Mouse (Mus musculus): Measurements from ENCODE around the gene Ercc6l2.

Ercc6l2 gene

DNA sequence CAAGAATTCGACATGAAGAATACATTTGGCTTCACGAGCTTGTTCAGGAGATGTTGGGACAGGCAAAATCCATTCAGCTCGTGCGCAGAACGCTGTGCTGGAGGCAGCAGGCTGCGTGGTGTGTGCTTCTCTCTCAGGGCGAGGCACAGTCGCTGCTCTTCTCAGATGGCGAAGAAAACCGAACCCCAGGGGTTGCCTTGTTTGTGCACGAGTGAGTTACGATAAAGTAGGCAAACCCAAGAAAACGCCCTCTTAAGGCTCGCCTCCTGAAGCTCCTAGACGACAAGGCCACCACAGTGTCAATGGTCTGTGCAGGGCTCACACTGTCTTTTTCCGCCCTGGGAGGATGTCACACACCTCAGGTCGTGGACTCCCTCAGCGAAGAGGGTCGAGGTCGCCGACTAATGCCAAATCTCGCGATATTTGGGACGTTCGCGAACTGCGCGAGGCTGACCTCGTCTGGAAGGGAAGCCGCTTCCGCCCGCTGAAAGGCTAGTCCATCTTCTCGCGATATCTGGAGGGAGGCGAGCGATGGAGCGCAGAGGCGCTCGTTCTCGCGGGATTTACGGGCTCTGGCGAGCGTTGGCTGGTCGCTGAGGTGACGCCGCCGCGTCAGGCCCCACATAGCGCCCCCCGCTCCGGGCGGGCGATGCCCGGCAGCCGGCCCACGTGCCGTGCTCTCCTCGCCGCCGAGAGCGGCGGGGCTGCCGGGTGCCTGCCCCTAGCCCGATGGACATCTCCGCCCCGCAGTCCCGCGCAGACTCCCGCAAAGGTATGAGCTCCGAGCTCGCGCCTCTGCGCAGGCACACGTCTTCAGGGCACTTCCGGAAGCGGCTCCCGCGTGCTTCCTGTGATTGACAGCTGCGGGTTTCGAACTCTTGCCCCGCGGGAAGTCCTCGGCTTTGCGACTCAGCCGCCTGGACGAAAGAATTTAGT is at the start of gene Ercc6l2:
Gene Ercc6l2 (plus strand): TSS at position 495 of the 936 bp plus-strand sequence.
- DNase-seq (ENCODE audit: low read depth in 2 of 2, low spot score in 2 of 2): peak; percentile 98 to 99

DNA sequence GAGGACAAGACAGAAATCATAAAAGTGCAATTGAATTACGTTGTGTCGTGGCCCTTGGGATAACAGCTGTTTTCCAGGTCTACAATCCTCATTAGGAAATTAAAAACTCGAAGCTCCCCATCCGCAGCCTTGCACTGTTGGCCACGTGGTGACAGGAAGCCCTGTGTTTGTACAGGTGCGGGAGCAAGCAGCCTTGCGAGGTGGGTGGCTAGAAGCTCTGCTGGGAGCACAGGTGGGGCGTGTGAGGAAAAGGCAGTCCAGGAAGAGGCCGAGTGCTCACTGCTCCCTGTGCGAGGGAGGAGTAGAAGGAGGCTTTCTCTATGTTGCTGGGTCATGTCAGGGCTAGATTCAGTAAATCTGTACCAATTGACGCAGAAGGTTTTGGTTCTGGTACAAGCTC is 49.0 kb upstream of the Ercc6l2 start:
- DNase-seq (ENCODE audit: low read depth in 2 of 2, low spot score in 2 of 2): no peak

DNA sequence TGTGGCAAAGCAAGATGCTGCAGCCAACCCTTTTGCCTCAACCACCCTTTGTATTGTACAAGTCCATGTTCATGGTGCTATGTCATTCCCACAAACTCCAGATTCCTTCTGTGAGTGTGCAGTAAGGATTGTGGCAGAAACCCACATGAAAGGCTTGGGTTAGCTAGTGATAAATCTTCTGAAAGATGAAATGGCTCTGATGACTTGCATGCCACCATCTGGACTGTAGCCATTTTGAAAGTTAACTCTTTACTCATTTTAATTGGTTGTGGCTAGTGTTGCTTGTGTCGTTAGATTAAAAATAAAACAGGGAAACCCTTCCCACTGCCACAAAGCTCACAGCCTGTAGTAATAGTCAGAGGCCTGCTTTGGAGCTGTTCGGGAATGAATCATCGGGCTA is 44.0 kb upstream of the Ercc6l2 start:
- DNase-seq (ENCODE audit: low read depth in 2 of 2, low spot score in 2 of 2): no peak

DNA sequence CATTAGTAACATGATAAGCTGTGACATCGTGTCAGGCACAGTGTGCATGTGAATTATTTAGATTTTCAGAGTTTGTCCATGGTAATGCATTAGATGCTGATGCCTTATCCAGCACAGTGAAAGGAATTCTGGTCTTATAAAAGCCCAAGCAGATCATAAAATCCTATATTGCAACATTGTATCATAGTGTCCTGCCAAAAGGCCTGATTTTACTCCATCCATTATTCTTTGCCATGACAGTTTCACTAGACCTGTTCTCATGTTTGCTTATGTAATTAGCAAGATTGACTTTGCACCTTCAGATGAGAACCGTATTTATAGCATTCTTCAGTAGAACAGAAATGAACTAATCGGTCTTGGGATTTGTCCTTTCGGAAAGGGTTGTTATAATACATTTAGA is 36.1 kb upstream of the Ercc6l2 start:
- DNase-seq (ENCODE audit: low read depth in 2 of 2, low spot score in 2 of 2): no peak

DNA sequence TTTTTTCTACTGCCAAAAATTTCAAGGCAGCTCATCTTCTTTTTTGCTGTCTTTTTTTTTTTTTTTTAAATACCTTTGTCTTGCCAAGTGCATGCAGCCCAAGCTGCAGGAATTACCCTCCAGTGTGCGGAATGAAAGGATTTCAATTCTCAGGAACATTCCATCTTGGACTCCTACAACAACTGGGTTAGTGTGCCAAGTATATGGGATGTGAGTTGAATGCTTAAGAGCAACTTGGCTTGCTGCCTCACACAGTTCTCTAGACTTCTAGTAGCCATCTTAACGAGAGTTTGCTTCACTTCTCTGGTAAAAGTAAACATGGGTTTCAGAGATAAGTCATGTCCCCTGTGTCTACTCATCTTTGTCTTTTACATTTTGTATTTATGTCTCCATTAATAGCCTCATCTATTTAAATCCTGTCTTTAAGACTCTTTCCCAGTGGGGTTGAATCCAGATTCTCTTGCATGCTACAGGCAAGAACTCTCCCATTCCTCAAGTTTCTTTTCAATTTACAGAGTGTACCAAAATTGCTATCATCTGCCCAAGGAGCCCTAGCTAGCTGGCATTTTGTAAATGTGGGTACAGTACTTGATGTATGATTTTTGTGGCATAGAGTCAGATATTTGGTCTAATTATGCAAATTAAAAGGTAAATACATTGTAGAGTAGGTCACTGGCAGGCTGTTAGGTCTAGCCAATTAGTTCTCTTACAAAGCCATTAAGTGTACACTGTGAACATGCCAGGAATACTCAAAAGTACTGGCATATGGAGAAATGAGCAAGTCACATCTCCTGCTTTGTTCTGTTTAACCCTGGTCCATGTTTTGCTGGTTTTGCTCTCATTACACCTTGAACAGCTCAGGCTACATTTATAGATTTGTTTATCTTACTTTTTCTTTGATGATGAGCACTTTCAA is 35.4 kb upstream of the Ercc6l2 start:
- DNase-seq (ENCODE audit: low read depth in 2 of 2, low spot score in 2 of 2): no peak

DNA sequence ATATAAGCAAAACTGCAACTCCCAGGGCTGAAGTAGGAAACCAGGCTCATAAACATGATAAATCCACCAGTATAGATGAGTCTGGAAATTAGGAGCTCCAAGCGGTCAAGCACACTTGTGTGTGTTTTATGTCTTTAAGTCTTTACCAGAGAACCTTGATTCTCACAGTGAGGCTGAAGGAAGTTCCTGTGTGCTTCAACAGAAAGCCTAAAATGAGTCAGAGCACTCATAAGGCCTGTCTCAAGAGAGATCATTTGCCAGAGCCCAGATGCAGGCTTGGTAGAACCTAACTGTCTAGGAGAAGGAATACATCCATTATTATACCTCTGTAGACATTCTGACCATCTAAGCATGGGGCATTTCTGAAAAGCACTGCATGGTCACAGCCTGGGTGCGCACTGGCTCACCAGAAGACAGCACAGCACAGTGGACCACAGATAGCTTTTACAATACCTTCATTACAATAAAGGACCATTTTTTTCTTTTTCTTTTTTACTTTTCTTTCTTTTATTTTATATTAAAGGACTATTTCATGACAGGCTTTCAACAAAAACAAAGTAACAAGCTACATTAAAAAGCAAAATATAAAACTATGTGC is 22.7 kb upstream of the Ercc6l2 start:
- no peak for DNase-seq (ENCODE audit: low read depth in 2 of 2, low spot score in 2 of 2)

DNA sequence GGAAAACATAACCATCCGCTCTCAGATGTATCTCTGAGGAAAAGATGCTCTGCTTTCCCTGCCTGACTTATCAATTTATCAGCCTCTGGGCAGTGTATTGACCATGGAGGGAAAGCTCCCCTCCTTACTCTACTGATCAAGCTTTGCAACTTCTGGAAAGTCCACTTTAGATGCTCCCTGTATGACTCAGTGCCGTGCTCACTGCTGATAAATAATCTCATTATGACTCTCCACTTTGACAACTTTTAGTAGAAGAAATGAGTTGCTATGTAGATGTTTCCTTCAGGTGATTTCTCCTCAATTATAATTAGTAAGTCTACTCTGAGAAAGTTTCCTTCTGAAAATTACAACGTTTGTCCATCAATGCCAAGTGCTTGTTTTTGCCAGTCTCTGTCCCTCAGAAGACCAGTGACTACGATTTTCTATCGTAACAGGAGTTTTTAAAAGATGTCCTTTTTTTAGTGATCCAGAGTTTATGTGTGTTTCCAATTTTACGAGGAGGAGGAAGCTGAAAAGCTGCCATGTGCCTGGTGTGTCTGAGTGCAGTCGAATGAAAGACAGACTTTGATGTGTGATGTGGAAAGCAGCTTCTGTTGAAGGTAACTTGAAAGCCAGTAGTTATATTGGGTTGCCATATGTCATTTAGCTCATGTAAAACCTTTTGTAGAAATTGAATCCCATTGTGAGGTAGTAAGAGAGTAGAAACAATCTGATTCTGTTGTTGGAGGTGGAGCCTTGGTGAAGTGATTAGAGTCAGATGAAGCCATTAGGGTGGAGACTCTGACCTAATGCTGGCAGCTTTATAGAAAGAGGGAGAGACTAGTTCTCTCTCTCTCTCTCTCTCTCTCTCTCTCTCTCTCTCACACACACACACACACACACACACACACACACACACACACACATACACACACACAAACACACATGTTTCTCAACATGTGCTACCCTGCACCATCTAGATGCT is 21.4 kb upstream of the Ercc6l2 start:
- no peak for DNase-seq (ENCODE audit: low read depth in 2 of 2, low spot score in 2 of 2)

DNA sequence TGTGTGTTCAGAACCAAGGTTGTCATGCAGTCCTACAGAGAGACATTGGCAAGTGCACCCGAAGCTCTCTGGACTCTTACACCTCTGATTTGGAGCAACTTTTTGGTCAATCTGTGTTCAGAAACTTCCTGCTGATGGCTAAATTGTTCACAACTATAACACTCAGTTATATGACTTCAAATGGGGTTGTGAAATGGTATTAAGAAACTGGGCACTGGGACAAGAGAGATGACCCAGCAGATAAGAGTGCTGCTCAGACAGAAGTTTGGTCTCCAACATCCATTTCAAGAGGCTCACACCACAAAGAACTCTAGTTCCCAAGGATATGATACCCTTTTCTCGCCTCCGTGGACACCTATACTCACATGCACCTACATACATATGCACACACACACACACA is 16.4 kb upstream of the Ercc6l2 start:
- no peak for DNase-seq (ENCODE audit: low read depth in 2 of 2, low spot score in 2 of 2)

DNA sequence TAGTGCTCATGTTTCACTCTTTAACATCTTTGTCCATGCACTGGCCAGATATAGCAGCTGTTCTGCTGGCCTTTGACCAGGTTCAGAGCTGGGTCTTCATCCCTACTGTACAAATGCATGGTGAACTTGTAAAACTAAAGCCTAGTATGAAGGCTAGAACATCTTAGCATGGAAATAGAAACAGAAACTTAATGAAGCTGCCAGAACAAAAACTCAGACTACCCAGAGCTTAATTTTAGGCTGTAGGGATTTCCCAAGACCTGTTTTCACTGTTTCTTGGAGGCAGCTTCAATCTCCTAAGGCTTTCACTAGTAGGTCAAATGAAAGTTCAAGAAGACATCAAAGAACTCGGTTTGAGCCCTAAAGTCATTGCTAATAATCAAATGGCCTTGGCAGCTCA is 15.1 kb upstream of the Ercc6l2 start:
- DNase-seq (ENCODE audit: low read depth in 2 of 2, low spot score in 2 of 2): no peak

DNA sequence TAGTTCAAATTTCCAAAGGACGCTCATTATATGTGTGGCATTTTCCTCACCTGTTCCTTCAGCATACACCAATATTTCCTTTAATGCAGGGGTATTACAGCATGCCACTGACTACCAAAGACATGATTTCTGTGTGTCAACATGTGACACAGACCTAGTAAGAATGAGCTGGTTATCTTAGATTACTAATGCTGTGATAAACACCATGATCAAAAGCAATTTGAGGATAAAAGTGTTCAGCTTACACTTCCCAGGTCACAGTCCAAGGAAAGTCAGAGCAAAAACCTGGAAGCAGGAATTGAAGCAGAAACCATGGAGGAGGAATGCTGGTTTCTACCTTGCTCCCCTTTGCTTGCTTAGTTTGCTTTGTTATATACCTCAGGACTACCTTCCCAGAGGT is 13.8 kb upstream of the Ercc6l2 start:
- no peak for DNase-seq (ENCODE audit: low read depth in 2 of 2, low spot score in 2 of 2)

DNA sequence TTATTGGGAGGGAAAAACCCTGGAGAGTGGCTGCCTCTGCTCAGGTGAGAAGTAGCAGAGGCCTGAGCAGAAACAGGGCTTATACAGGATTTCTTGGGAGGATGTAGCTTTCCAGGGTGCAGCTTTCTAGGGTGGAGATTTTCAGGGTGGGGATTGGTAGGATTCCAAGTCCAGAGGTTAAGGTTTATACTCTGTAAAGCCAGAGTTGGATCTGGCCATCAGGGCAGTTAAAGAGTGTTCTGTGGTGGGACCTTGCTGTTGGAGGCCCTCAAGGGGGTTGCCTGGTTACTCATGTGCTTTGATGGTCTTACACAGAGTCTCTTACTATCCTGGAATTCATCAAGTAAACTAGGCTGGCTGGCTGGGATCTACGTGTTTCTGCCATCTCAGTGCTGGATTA is 7.8 kb upstream of the Ercc6l2 start:
- DNase-seq (ENCODE audit: low read depth in 2 of 2, low spot score in 2 of 2): no peak

DNA sequence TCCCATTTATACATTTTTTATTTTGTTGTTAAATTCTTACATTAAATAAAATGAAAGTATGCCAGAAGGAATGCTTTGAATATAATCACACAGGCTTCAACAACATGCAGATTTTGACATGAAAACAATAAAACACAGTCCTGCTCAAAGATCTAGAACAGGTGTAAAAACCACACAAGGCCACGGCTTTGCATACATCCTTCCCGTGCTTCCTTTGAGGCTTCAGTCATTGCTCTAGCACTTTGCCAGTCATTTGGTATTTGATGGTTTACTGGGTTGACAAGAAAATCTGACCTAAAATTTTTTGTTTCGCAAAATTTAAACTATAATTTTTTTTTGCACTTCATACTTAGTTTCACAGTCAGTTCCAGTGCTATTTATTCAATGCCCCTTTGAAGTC is 7.1 kb upstream of the Ercc6l2 start:
- no peak for DNase-seq (ENCODE audit: low read depth in 2 of 2, low spot score in 2 of 2)

DNA sequence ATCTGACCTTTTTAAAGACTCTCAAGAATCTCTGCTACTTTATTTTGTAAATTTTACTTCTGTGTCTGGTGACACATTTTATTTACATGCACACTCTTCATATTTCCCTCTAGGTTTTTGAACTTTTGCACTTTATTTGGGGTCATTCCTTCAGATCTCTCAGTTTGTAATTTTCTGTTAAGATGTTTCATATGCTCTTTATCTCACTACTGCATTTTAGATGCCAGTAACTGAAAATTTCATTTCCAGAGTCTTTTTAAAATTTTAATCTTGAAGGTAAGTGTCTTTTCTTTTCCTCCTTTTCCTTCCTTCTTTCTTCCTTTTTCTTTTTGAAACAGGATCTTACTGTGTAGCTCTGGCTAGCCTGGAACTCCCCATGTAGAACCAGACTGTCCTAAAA is 3.6 kb upstream of the Ercc6l2 start:
- no peak for DNase-seq (ENCODE audit: low read depth in 2 of 2, low spot score in 2 of 2)

DNA sequence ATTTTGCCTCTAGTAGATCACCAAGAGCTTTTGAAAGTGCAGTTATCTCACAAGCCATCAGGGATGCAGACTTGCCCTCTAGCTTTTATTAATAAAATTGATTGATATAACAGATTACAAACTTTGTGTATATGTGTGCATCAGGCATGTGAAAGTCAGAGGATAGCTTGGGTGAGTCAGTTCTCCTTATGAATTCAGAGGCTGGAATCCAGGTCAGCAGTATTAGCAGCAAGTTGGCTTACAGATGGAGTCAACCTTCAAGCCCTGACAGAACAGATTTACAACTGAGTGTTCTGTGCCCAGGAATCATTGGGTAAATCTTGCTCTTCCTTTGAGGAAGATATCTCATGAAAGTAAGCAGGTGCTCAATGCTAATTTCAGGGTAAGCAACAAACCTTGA is 891 bp downstream of the Ercc6l2 start:
- DNase-seq (ENCODE audit: low read depth in 2 of 2, low spot score in 2 of 2): no peak

DNA sequence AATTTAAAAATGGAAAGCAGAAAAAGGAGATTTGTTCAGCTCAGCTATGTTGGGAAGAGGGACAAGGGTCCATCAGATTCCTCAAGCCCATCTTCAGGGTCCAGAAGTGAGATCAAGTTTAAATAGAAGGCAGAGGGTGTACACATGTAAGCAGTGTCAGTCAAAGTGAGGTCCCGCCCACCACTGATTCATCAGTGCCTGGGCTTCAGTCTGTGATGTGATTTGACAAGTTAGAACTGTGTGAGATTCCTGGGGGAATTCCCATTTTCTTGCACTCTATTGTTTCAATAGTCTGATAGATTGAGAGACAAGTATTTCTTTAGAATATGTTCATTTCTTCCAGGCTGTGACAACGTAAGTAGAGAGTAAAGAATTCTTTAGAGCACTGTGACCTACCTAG is 30.7 kb downstream of the Ercc6l2 start:
- no peak for DNase-seq (ENCODE audit: low read depth in 2 of 2, low spot score in 2 of 2)

DNA sequence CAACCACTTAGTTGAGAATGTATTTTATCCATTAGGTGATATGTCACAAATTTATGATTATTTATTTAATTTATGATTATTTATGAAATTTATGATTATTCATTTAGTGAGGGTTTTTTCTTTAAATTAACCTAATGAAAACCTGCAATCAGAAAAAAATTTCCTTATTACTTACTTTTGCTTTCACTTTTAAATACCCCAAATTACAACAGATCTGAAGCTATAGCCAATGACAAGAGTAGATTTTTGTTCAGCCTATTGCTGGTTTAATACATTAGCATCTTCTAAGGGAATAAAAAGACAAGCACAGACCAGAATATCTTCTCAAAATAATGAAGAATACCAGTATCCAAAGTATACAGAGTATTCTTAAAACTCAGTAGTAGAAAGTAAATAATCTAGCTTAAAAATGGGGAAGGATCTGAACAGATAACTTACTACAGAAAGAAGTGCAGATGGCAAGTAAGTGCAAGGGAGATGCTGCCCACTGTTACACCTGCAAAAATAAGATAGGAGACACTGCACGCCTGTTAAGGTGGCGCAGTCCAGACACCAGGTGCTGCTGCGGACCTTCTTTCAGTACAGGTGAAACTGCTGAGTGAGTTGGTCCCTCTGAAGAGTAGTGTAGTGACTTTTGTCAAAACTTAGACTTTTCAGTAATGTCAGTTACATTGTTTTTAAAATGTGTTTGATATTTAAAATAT is 35.4 kb downstream of the Ercc6l2 start:
- DNase-seq (ENCODE audit: low read depth in 2 of 2, low spot score in 2 of 2): no peak

DNA sequence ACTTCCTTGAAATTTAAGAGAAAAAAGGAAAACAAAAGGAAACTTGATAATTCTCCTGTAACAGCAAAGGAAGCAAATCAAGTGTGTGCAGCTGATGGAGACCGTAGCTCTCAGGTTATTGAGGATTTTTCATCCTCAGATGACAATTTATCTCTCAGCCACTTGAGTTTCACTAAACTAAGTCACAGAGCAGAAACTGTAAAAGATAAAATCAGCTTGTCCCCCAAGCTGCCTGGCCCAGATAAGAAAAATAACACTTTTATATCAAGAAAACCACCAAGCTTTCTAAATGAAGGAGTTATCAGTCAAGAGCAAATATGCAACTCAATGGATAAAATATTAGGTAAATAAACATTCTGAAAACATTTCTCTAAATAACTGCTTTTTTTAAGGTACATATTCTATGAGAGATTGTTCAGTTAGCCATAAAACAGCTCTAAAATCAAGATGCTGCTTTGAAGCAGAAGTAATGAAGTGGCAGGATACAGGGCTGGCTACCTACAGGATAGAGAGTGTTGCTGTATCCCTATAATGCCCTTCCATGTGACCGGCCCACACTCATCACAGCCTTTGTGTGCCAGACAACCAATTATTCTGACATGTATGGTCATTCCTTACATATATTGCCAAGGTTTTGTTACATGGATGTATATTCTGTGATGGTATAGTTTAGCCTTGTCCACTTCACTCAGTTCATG is 57.7 kb downstream of the Ercc6l2 start:
- DNase-seq (ENCODE audit: low read depth in 2 of 2, low spot score in 2 of 2): no peak

DNA sequence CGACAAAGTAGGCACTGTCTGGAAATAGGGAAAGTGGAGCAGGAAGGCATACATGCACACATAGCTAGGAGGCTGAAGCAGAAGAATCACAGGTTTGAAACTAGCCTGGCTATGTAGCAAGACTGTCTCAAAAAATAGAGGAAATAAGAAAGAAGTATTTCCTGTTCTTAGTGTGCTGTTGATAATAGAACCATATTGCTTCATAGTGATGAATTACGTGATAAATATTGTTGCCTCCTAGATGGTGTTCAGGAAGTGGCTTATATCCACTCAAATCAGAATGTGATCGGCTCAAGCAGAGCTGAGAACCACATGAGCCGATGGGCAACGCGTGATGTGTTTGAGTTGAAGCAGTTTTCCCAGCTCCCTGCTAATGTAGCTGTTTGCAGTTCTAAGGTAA is 62.1 kb downstream of the Ercc6l2 start:
- DNase-seq (ENCODE audit: low read depth in 2 of 2, low spot score in 2 of 2): no peak

DNA sequence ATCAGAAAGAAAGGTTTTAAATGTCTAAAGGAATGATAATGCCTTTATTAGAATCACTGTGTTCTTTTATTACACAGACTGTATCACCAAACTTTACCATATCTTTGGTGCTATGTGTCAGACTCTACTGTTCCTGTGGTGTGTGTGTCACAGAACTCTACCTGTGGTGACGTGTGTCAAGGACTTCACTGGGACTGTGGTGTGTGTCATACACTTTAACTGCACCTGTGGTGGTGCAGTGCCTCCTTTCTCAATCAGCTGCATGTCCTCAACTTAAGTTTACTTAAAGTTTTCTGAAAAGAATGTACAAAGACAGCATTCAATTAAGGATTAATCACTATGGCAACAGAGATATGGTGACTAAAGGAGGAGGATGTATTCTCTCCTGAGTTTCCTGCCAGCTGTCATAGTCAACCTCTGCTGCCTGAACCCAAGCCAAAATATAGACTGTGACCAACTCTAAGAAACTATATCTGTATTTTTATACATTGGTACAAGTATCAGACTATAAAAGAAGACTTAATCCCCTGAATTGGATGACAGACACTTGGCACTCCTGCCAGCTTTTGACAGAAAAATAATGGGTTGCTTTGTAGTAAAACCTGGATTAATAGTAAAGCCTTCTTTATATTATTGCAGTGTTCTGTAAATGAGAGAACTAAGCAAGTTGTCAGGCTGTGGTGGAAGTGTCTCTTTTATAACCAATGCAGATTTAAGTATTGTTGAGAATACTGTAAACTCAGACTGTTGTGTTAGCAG is 64.2 kb downstream of the Ercc6l2 start:
- DNase-seq (ENCODE audit: low read depth in 2 of 2, low spot score in 2 of 2): no peak

Measured in CD8-positive naive resting alpha-beta T cell, adult 2 months (primary cell).